ENCODE assay signal across 14 mouse cellular contexts in genomic region chr4:124562721-124563120, GRCm38 (mm10). TPM values are rescaled to one million over a fixed set of nuclear protein-coding genes. Genes with fewer than 3 reads are reported as not detected.
DNase-seq lines count a peak whose midpoint lies in the region; ATAC-seq and TF ChIP-seq lines count a peak whose summit lies in the region.
"Had no signal": no experiment of that assay in that cellular context is flagged by ENCODE, and none has a peak within 500 bp of the region (broad histone marks: within the 10 kb centered on the region; RNA-seq: fewer than 3 reads in every experiment).

No protein-coding gene starts in this region.

- no peak for ATAC-seq in kidney, postnatal 0 days (replicated peaks; ENCODE audit: low FRiP score, low read depth)
- no peak for ATAC-seq in midbrain, embryonic 12.5 days (ENCODE audit: low FRiP score, low read depth)

- 63% methylated on average over 7 of the region's 7 CpGs for WGBS in kidney, postnatal 0 days
- 65% methylated on average over 7 of the region's 7 CpGs for WGBS in midbrain, embryonic 12.5 days

- H3K4me3 ChIP-seq in kidney, postnatal 0 days (replicated peaks; ENCODE audit: low read depth, low read length) = no peak overlapping the region
- H3K4me3 ChIP-seq in midbrain, embryonic 12.5 days = no peak overlapping the region
- H3K4me3 ChIP-seq: embryonic facial prominence, embryonic 13.5 days; liver, embryonic 13.5 days had no signal

- H3K9ac ChIP-seq in kidney, postnatal 0 days (ENCODE audit: low read depth, low read length) = no peak overlapping the region
- H3K9ac ChIP-seq in midbrain, embryonic 12.5 days (replicated peaks) = no peak overlapping the region
- H3K9ac ChIP-seq: embryonic facial prominence, embryonic 13.5 days; liver, embryonic 13.5 days had no signal

- no peaks in the 10 kb centered on the region for H3K36me3 ChIP-seq in kidney, postnatal 0 days (ENCODE audit: insufficient read depth, low read length)
- no peaks in the 10 kb centered on the region for H3K36me3 ChIP-seq in midbrain, embryonic 12.5 days
- H3K36me3 ChIP-seq: embryonic facial prominence, embryonic 13.5 days; liver, embryonic 13.5 days had no signal

- H3K4me2 ChIP-seq in kidney, postnatal 0 days (ENCODE audit: low read length) = no peak overlapping the region
- H3K4me2 ChIP-seq in midbrain, embryonic 12.5 days (replicated peaks) = no peak overlapping the region
- H3K4me2 ChIP-seq: embryonic facial prominence, embryonic 13.5 days; liver, embryonic 13.5 days had no signal

- TF ChIP-seq CTCF in kidney, postnatal 0 days (IDR thresholded peaks at IDR 0.05; ENCODE audit: low read depth) = peak; percentile 31

- no peak overlapping the region for H3K27ac ChIP-seq in kidney, postnatal 0 days
- peak overlapping the region; percentile 60; the same call in 1 of the 2 replicates for H3K27ac ChIP-seq in midbrain, embryonic 12.5 days (replicated peaks)
- H3K27ac ChIP-seq: embryonic facial prominence, embryonic 13.5 days; liver, embryonic 13.5 days had no signal

- peak; percentile 1 for DNase-seq in cerebellum, adult 9-10 months
- DNase-seq in cerebellum, adult 11-12 months = no peak
- DNase-seq in kidney, postnatal 0 days (ENCODE audit: low spot score) = no peak
- no peak for DNase-seq in kidney, adult 9 months
- DNase-seq in cerebellum, postnatal 36 days = peak; percentile 10 to 24
- no peak for DNase-seq in adrenal gland, adult 2 months
- no peak for DNase-seq in spleen, postnatal 36 days (ENCODE audit: low spot score in 2 of 2)
- DNase-seq: adrenal gland, postnatal 10 days; gastrocnemius, postnatal 36 days; heart, postnatal 36 days; kidney, postnatal 4 days; liver, embryonic 13.5 days had no signal

- H3K9me3 ChIP-seq in kidney, postnatal 0 days (replicated peaks; ENCODE audit: low read length) = no peaks in the 10 kb centered on the region
- H3K9me3 ChIP-seq in midbrain, embryonic 12.5 days = no peaks in the 10 kb centered on the region
- H3K9me3 ChIP-seq: embryonic facial prominence, embryonic 13.5 days; liver, embryonic 13.5 days had no signal

- no peaks in the 10 kb centered on the region for H3K27me3 ChIP-seq in kidney, postnatal 0 days (ENCODE audit: insufficient read depth, low read length)
- peaks cover 20% of the 10 kb centered on the region; the same call in 1 of the 2 replicates for H3K27me3 ChIP-seq in midbrain, embryonic 12.5 days
- H3K27me3 ChIP-seq: liver, embryonic 13.5 days had no signal

- no peaks in the 10 kb centered on the region for H3K4me1 ChIP-seq in kidney, postnatal 0 days (replicated peaks; ENCODE audit: insufficient read depth, low read length)
- H3K4me1 ChIP-seq in midbrain, embryonic 12.5 days = peaks cover 17% of the 10 kb centered on the region
- H3K4me1 ChIP-seq: liver, embryonic 13.5 days had no signal

RNA-seq across cellular contexts. Expression of gene 3100002H09Rik, which starts 47.9 kb away (rescaled TPM):
- not detected in 2 replicates for polyA plus RNA-seq in kidney, postnatal 0 days (2015; fragmentation: Nextera tagmentation; extraction: Ambion mirVana)
- polyA plus RNA-seq in midbrain, embryonic 12.5 days (2016; fragmentation: Nextera tagmentation; extraction: Ambion mirVana) = 1.1 and 1.6 TPM in 2 replicates
- not detected for total RNA-seq in adrenal gland, adult 2 months (2021)
- polyA plus RNA-seq in adrenal gland, adult 2 months (2012; rRNA removed) = not detected in 2 replicates
- total RNA-seq: adrenal gland, postnatal 10 days; gastrocnemius, postnatal 36 days; heart, postnatal 36 days had no signal
- polyA plus RNA-seq: embryonic facial prominence, embryonic 13.5 days; liver, embryonic 13.5 days had no signal

Comparison
In these comparisons a context has a peak if more than half of its experiments do, and no peak if none do; other contexts are left out.
1. DNase-seq: peak in cerebellum, adult 9-10 months (single experiment) and cerebellum, postnatal 36 days (2 of 2); none in cerebellum, adult 11-12 months (single experiment), kidney, postnatal 0 days (single experiment), kidney, adult 9 months (single experiment), adrenal gland, adult 2 months (single experiment) and spleen, postnatal 36 days (0 of 2).